Mouse (Mus musculus) testis, adult 2 months (tissue): ENCODE data around the gene Bbs1. TPM values are rescaled to one million over a fixed set of nuclear protein-coding genes. Genes with fewer than 3 reads are reported as not detected.
A peak's percentile ranks its signal among the peaks of the same experiment; 100 is the strongest.
"Not testable (repeated sequence)": the region's sequence is repeated elsewhere in the genome, so short reads cannot be mapped to it uniquely, and the experiment has no call there.

Experiments
- H3K27ac ChIP-seq: fragments of 200-500 bp; 2 replicates; pipeline ENCODE4 v1.5.1; 2012; ENCODE audit warnings: low read depth, low read length; ENCODE audit not compliant: control insufficient read depth, insufficient read depth
- H3K27me3 ChIP-seq: fragments of 200-500 bp; 2 replicates; pipeline ENCODE4 v1.6.1; 2012; ENCODE audit warnings: mild to moderate bottlenecking, low read length, moderate library complexity; ENCODE audit not compliant: control insufficient read depth, insufficient read depth
- H3K36me3 ChIP-seq: fragments of 200-500 bp; 2 replicates; pipeline ENCODE4 v1.6.1; 2012; ENCODE audit warnings: mild to moderate bottlenecking, low read length; ENCODE audit not compliant: control insufficient read depth, insufficient read depth
- H3K4me1 ChIP-seq: fragments of 200-500 bp; 2 replicates; pipeline ENCODE4 v1.6.1; 2012; ENCODE audit warnings: low read length; ENCODE audit not compliant: control insufficient read depth, insufficient read depth
- H3K4me3 ChIP-seq: fragments of 200-500 bp; 2 replicates; pipeline ENCODE4 v1.5.1; 2012; ENCODE audit warnings: low read depth, mild to moderate bottlenecking, low read length, moderate library complexity, mixed read lengths; ENCODE audit not compliant: control insufficient read depth
- CTCF ChIP-seq: fragments of 200-500 bp; IDR thresholded peaks from 2 replicates; pipeline ENCODE4 v1.5.1; 2012; ENCODE audit warnings: low read depth, mild to moderate bottlenecking, inconsistent platforms, low read length, moderate library complexity; ENCODE audit not compliant: control insufficient read depth, insufficient read depth, insufficient replicate concordance
- POLR2A ChIP-seq: fragments of 200-500 bp; IDR thresholded peaks from 2 replicates; pipeline ENCODE4 v1.6.1; 2012; ENCODE audit warnings: low read depth, mild to moderate bottlenecking, inconsistent platforms, low read length, moderate library complexity; ENCODE audit not compliant: control insufficient read depth
- polyA plus RNA-seq: library from polyadenylated mRNA; depleted of rRNA; stranded (reverse); fragments of >200 nt; gene quantifications from 2 replicates; pipeline ENCODE4 v1.2.3, GENCODE M21; 2012; rRNA removed

Gene Bbs1
- 15.5 and 16.5 TPM in 2 replicates for polyA plus RNA-seq

GRCm38 (mm10) chr19:4905979-4906794 is at the start of gene Bbs1:
Gene Bbs1 (minus strand): TSS chr19:4906628.
- Histone ChIP-seq H3K27ac (peak within 1 kb of the TSS; percentile 84), H3K36me3 (peaks cover 6% of the 10 kb centered on the region), H3K27me3 (no peaks in the 10 kb centered on the region), H3K4me1 (peaks cover 6% of the 10 kb centered on the region), H3K4me3 (peak within 1 kb of the TSS; percentile 99)
- TF ChIP-seq CTCF (no peak), POLR2A (peak; percentile 80)

- not testable (repeated sequence) for H3K4me3 ChIP-seq, H3K27me3 ChIP-seq, H3K4me1 ChIP-seq, H3K36me3 ChIP-seq, H3K27ac ChIP-seq
These were observed 42.2 kb upstream of the Bbs1 start for GRCm38 (mm10) chr19:4948641-4949040.

- Histone ChIP-seq H3K4me1 (peaks cover 3% of the 10 kb centered on the region), H3K36me3 (no peaks in the 10 kb centered on the region), H3K27ac (no peak overlapping the region), H3K27me3 (no peaks in the 10 kb centered on the region), H3K4me3 (no peak overlapping the region)
- TF ChIP-seq POLR2A, result no peak
- no peak for TF ChIP-seq CTCF
These were observed 39.1 kb upstream of the Bbs1 start for GRCm38 (mm10) chr19:4945540-4945939.

- H3K36me3 ChIP-seq, result no peaks in the 10 kb centered on the region
- H3K4me3 ChIP-seq, result peak overlapping the region; percentile 43
- no peak overlapping the region for H3K27ac ChIP-seq
- H3K4me1 ChIP-seq, result peaks cover 3% of the 10 kb centered on the region
- H3K27me3 ChIP-seq, result no peaks in the 10 kb centered on the region
- no peak for TF ChIP-seq CTCF
- TF ChIP-seq POLR2A, result no peak
These were observed 36.8 kb upstream of the Bbs1 start for GRCm38 (mm10) chr19:4943253-4943588.

GRCm38 (mm10) chr19:4942551-4943252 is 36.3 kb upstream of the Bbs1 start, which contains the start of gene Peli3:
Gene Peli3 (minus strand): TSS chr19:4943127.
- TF ChIP-seq POLR2A (no peak), CTCF (no peak)
- H3K4me3 ChIP-seq, result peak within 1 kb of the TSS; percentile 43
- no peaks in the 10 kb centered on the region for H3K36me3 ChIP-seq
- no peak within 1 kb of the TSS for H3K27ac ChIP-seq
- H3K4me1 ChIP-seq, result peaks cover 3% of the 10 kb centered on the region
- no peaks in the 10 kb centered on the region for H3K27me3 ChIP-seq

GRCm38 (mm10) chr19:4937444-4938310 is 31.2 kb upstream of the Bbs1 start:
- H3K4me1 ChIP-seq, result peaks cover 3% of the 10 kb centered on the region
- H3K27ac ChIP-seq, result no peak overlapping the region
- H3K27me3 ChIP-seq, result no peaks in the 10 kb centered on the region
- H3K4me3 ChIP-seq, result no peak overlapping the region
- H3K36me3 ChIP-seq, result no peaks in the 10 kb centered on the region
- no peak for TF ChIP-seq POLR2A
- no peak for TF ChIP-seq CTCF

GRCm38 (mm10) chr19:4936896-4937295 is 30.5 kb upstream of the Bbs1 start:
- no peaks in the 10 kb centered on the region for H3K27me3 ChIP-seq
- no peak overlapping the region for H3K4me3 ChIP-seq
- H3K36me3 ChIP-seq, result no peaks in the 10 kb centered on the region
- no peaks in the 10 kb centered on the region; the same call in 1 of the 2 replicates for H3K4me1 ChIP-seq
- TF ChIP-seq CTCF, result no peak
- no peak for TF ChIP-seq POLR2A
- no peak overlapping the region for H3K27ac ChIP-seq
